Mouse (Mus musculus): ENCODE measurements around the gene Serpinb9b. TPM values are rescaled to one million over a fixed set of nuclear protein-coding genes. Genes with fewer than 3 reads are reported as not detected.

Gene Serpinb9b
- total RNA-seq, 1 experiment from 2014 or later, result not detected

Other genes starting within 250 kb of the Serpinb9b start
- gene Mylk4, start 243.5 kb upstream of the Serpinb9b start, total RNA-seq (2021), result 0.06 TPM in 1 of 2 replicates, not detected in the other
- gene Wrnip1, start 225.4 kb upstream of the Serpinb9b start, total RNA-seq (2021), result 44.7 and 70.5 TPM in 2 replicates
- gene D930007J09Rik, start 224.6 kb upstream of the Serpinb9b start, total RNA-seq (2021), result not detected in 2 replicates
- 103 and 180 TPM in 2 replicates for gene Serpinb1a, start 176.2 kb upstream of the Serpinb9b start, total RNA-seq (2021)
- gene Serpinb1c, start 129.2 kb upstream of the Serpinb9b start, total RNA-seq (2021), result not detected in 2 replicates
- gene Serpinb6b, start 62.2 kb upstream of the Serpinb9b start, total RNA-seq (2021), result 43.9 and 61.3 TPM in 2 replicates
- 15.6 and 19.8 TPM in 2 replicates for gene Serpinb9, start 24.2 kb upstream of the Serpinb9b start, total RNA-seq (2021)
- 0.52 and 1.1 TPM in 2 replicates for gene Serpinb1b, start 51.2 kb downstream of the Serpinb9b start, total RNA-seq (2021)
- not detected in 2 replicates for gene Serpinb9c, start 132.3 kb downstream of the Serpinb9b start, total RNA-seq (2021)
- not detected in 2 replicates for gene Serpinb9d, start 165.5 kb downstream of the Serpinb9b start, total RNA-seq (2021)
- gene Serpinb9e, start 222.2 kb downstream of the Serpinb9b start, total RNA-seq (2021), result not detected in 2 replicates

Data from adrenal gland, postnatal 25 days (tissue).